Mouse (Mus musculus) bone marrow macrophage, adult 2 months (primary cell): ENCODE results near the gene Pigl.

Source experiments
- CTCF ChIP-seq: IDR thresholded peaks from 2 replicates; pipeline ENCODE4 v1.5.1; 2012; ENCODE audit warnings: low read depth, mild to moderate bottlenecking, low read length, moderate library complexity
- POLR2A ChIP-seq: IDR thresholded peaks from 2 replicates; pipeline ENCODE4 v1.6.1; 2012; ENCODE audit warnings: mild to moderate bottlenecking, low read depth, low read length, borderline replicate concordance

DNA sequence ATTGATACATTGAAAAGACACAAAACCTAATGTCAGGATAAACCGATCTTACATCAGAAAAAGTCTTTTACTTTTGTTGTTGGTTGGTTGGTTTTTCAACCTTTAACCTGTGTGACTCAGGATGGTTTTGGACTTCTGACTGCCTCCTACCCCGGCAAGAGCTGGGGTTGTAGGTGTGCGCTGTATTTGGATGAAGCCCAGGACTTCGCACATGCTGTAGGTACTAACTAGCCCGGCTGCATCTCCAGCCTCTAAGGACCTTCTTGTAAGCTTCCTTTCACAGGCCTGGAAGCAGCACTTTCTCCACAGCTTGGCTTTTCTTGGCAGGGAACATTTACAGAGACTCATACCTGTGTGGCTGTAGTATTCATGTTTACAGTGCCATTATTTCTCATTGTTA, 15.3 kb downstream of the Pigl start:
- TF ChIP-seq POLR2A (no peak), CTCF (no peak)
